Mouse (Mus musculus): ENCODE results near the gene Mrpl53.

DNA sequence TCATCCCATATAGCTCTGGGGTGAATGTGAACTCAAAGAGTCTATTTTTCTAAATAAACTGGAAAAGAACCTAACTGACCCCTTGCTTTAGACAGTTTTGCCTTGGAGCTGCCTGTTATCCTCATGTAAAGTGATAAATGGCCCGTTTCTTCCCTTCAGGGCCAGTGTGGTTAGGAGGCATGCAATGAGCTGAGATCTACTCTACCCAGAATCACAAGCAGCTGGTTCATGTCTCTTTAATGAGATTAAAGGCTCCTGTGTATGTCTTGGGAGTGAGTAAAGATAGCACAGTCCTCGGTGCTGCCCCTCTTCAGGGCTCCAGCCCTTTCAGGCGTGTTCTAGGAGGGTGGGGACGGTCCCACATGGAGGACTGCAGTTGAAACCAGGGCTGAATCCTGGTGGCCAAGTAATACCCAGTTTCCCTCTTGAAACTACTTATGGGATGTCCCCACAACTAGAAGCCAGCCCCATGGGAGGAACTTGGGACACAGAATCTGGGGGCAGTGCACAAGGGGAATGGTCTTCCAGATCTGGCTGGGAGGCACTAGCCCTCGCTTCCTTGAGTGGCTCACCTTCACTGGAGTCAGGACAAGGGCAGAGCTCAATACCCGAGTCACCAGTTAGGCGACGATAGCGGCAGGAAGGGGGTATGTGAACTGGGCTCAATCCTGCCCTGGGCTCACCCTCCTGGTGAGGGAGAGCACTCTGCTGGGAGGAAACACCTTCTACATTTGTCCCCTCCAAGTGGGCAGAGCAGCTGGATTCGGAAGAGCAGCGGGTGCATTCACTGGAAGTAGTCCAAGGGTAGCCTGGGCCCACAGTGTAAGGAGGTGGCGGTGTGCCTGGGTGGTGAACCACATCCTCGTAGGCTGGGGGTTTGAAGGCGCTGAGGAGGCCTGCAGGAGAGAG lies 10.2 kb downstream of the Mrpl53 start:
- TF ChIP-seq TAL1 (conservative IDR thresholded peaks at IDR 0.05; ENCODE audit: low read depth, low read length): no peak
- TF ChIP-seq CTCF (IDR thresholded peaks at IDR 0.05; ENCODE audit: low read depth, low read length): no peak
